Mouse (Mus musculus): ENCODE data around the gene Pdhb. TPM values are rescaled to one million over a fixed set of nuclear protein-coding genes. Genes with fewer than 3 reads are reported as not detected.

Pdhb gene
- polyA plus RNA-seq (2012; rRNA removed): 198 and 200 TPM in 2 replicates

- Histone ChIP-seq H3K4me1 (ENCODE audit: control insufficient read depth, insufficient read depth, low read length) (peaks cover 4% of the 10 kb centered on the region; the same call in 1 of the 2 replicates), H3K4me3 (ENCODE audit: insufficient read depth, low read length) (peak within 1 kb of the TSS; percentile 65), H3K27ac (ENCODE audit: insufficient read depth, low read length) (peak within 1 kb of the TSS; percentile 69)
- TF ChIP-seq POLR2A (IDR thresholded peaks at IDR 0.05; ENCODE audit: extremely low read depth, insufficient read depth, low read length) (peak; percentile 86), CTCF (IDR thresholded peaks at IDR 0.05; ENCODE audit: extremely low read depth, insufficient read depth, low read length) (no peak)
These were observed at the start of gene Pdhb for GRCm38 (mm10) chr14:8172507-8173410. TSS of gene Pdhb (minus strand) at chr14:8173025.

- Histone ChIP-seq H3K27ac (ENCODE audit: insufficient read depth, low read length) (no peak overlapping the region), H3K4me1 (ENCODE audit: control insufficient read depth, insufficient read depth, low read length) (peaks cover 2% of the 10 kb centered on the region; the same call in 1 of the 2 replicates), H3K4me3 (ENCODE audit: insufficient read depth, low read length) (no peak overlapping the region)
- TF ChIP-seq CTCF (IDR thresholded peaks at IDR 0.05; ENCODE audit: extremely low read depth, insufficient read depth, low read length) (no peak), POLR2A (IDR thresholded peaks at IDR 0.05; ENCODE audit: extremely low read depth, insufficient read depth, low read length) (no peak)
These were observed 49.7 kb upstream of the Pdhb start for GRCm38 (mm10) chr14:8222561-8222960.

GRCm38 (mm10) chr14:8220912-8221311, 48.1 kb upstream of the Pdhb start:
- H3K4me1 ChIP-seq (ENCODE audit: control insufficient read depth, insufficient read depth, low read length): peaks cover 4% of the 10 kb centered on the region; the same call in 1 of the 2 replicates
- no peak for TF ChIP-seq POLR2A (IDR thresholded peaks at IDR 0.05; ENCODE audit: extremely low read depth, insufficient read depth, low read length)
- no peak for TF ChIP-seq CTCF (IDR thresholded peaks at IDR 0.05; ENCODE audit: extremely low read depth, insufficient read depth, low read length)
- H3K27ac ChIP-seq (ENCODE audit: insufficient read depth, low read length): no peak overlapping the region
- H3K4me3 ChIP-seq (ENCODE audit: insufficient read depth, low read length): no peak overlapping the region

GRCm38 (mm10) chr14:8220306-8220705, 47.5 kb upstream of the Pdhb start:
- TF ChIP-seq POLR2A (IDR thresholded peaks at IDR 0.05; ENCODE audit: extremely low read depth, insufficient read depth, low read length): no peak
- peak; percentile 28 for TF ChIP-seq CTCF (IDR thresholded peaks at IDR 0.05; ENCODE audit: extremely low read depth, insufficient read depth, low read length)
- Histone ChIP-seq H3K27ac (ENCODE audit: insufficient read depth, low read length) (no peak overlapping the region), H3K4me3 (ENCODE audit: insufficient read depth, low read length) (no peak overlapping the region), H3K4me1 (ENCODE audit: control insufficient read depth, insufficient read depth, low read length) (peaks cover 4% of the 10 kb centered on the region; the same call in 1 of the 2 replicates)

GRCm38 (mm10) chr14:8219876-8220275, 47.1 kb upstream of the Pdhb start:
- no peak overlapping the region for H3K27ac ChIP-seq (ENCODE audit: insufficient read depth, low read length)

GRCm38 (mm10) chr14:8218730-8219380, 46.0 kb upstream of the Pdhb start:
- Histone ChIP-seq H3K4me1 (ENCODE audit: control insufficient read depth, insufficient read depth, low read length) (peaks cover 5% of the 10 kb centered on the region; the same call in 1 of the 2 replicates), H3K27ac (ENCODE audit: insufficient read depth, low read length) (peak overlapping the region; percentile 32; the same call in 1 of the 2 replicates), H3K4me3 (ENCODE audit: insufficient read depth, low read length) (no peak overlapping the region)
- TF ChIP-seq CTCF (IDR thresholded peaks at IDR 0.05; ENCODE audit: extremely low read depth, insufficient read depth, low read length): no peak
- no peak for TF ChIP-seq POLR2A (IDR thresholded peaks at IDR 0.05; ENCODE audit: extremely low read depth, insufficient read depth, low read length)

More at GRCm38 (mm10) chr14:8219876-8220275, 47.1 kb upstream of the Pdhb start:
- Histone ChIP-seq H3K4me1 (ENCODE audit: control insufficient read depth, insufficient read depth, low read length) (peaks cover 5% of the 10 kb centered on the region; the same call in 1 of the 2 replicates), H3K4me3 (ENCODE audit: insufficient read depth, low read length) (no peak overlapping the region)
- TF ChIP-seq CTCF (IDR thresholded peaks at IDR 0.05; ENCODE audit: extremely low read depth, insufficient read depth, low read length) (no peak), POLR2A (IDR thresholded peaks at IDR 0.05; ENCODE audit: extremely low read depth, insufficient read depth, low read length) (no peak)

- Histone ChIP-seq H3K4me3 (ENCODE audit: insufficient read depth, low read length) (no peak overlapping the region), H3K4me1 (ENCODE audit: control insufficient read depth, insufficient read depth, low read length) (peaks cover 5% of the 10 kb centered on the region; the same call in 1 of the 2 replicates), H3K27ac (ENCODE audit: insufficient read depth, low read length) (peak overlapping the region; percentile 32; the same call in 1 of the 2 replicates)
- no peak for TF ChIP-seq CTCF (IDR thresholded peaks at IDR 0.05; ENCODE audit: extremely low read depth, insufficient read depth, low read length)
- TF ChIP-seq POLR2A (IDR thresholded peaks at IDR 0.05; ENCODE audit: extremely low read depth, insufficient read depth, low read length): no peak
These were observed 45.4 kb upstream of the Pdhb start for GRCm38 (mm10) chr14:8218238-8218637.

- TF ChIP-seq POLR2A (IDR thresholded peaks at IDR 0.05; ENCODE audit: extremely low read depth, insufficient read depth, low read length) (no peak), CTCF (IDR thresholded peaks at IDR 0.05; ENCODE audit: extremely low read depth, insufficient read depth, low read length) (no peak)
- Histone ChIP-seq H3K27ac (ENCODE audit: insufficient read depth, low read length) (no peak overlapping the region), H3K4me3 (ENCODE audit: insufficient read depth, low read length) (peak overlapping the region; percentile 99; the same call in 1 of the 2 replicates)
These were observed 43.3 kb upstream of the Pdhb start for GRCm38 (mm10) chr14:8216100-8216499.

GRCm38 (mm10) chr14:8215208-8215778, 42.5 kb upstream of the Pdhb start:
- no peak overlapping the region for H3K27ac ChIP-seq (ENCODE audit: insufficient read depth, low read length)
- no peak for TF ChIP-seq POLR2A (IDR thresholded peaks at IDR 0.05; ENCODE audit: extremely low read depth, insufficient read depth, low read length)
- no peak for TF ChIP-seq CTCF (IDR thresholded peaks at IDR 0.05; ENCODE audit: extremely low read depth, insufficient read depth, low read length)
- H3K4me3 ChIP-seq (ENCODE audit: insufficient read depth, low read length): peak overlapping the region; percentile 99
- H3K4me1 ChIP-seq (ENCODE audit: control insufficient read depth, insufficient read depth, low read length): peaks cover 5% of the 10 kb centered on the region; the same call in 1 of the 2 replicates

More at GRCm38 (mm10) chr14:8216100-8216499, 43.3 kb upstream of the Pdhb start:
- peaks cover 5% of the 10 kb centered on the region; the same call in 1 of the 2 replicates for H3K4me1 ChIP-seq (ENCODE audit: control insufficient read depth, insufficient read depth, low read length)
